Mouse (Mus musculus) bone marrow, adult 2 months (tissue): Measurements from ENCODE around the gene Ppm1a. TPM values are rescaled to one million over a fixed set of nuclear protein-coding genes. Genes with fewer than 3 reads are reported as not detected.
"Not testable (repeated sequence)": the region's sequence is repeated elsewhere in the genome, so short reads cannot be mapped to it uniquely, and the experiment has no call there.

ENCODE experiments used
- H3K27ac ChIP-seq: fragments of 200-500 bp; 2 replicates; pipeline ENCODE4 v1.5.1; 2012; ENCODE audit warnings: low read depth, mild to moderate bottlenecking, control low read depth, inconsistent platforms, low read length; ENCODE audit not compliant: control insufficient read depth, poor library complexity, insufficient read depth
- H3K4me1 ChIP-seq: fragments of 200-500 bp; 2 replicates; pipeline ENCODE4 v1.6.1; 2011; ENCODE audit warnings: low read length; ENCODE audit not compliant: control insufficient read depth, insufficient read depth
- H3K4me3 ChIP-seq: fragments of 200-500 bp; replicated peaks from 2 replicates; pipeline ENCODE3; 2011; ENCODE audit warnings: mild to moderate bottlenecking, low read depth, low read length, control low read depth; ENCODE audit not compliant: control insufficient read depth
- CTCF ChIP-seq: fragments of 200-500 bp; IDR thresholded peaks from 2 replicates; pipeline ENCODE4 v1.5.1; 2011; ENCODE audit warnings: low read length, control low read depth; ENCODE audit not compliant: control insufficient read depth, insufficient read depth
- POLR2A ChIP-seq: fragments of 200-500 bp; IDR thresholded peaks from 2 replicates; pipeline ENCODE4 v1.6.1; 2011; ENCODE audit warnings: low read depth, mild to moderate bottlenecking, control low read depth, low read length, borderline replicate concordance; ENCODE audit not compliant: control insufficient read depth
- WGBS: fragments of 180-500 bp; shearing (Covaris S2); methylation state at CpG from one replicate; pipeline ENCODE4 v1.1.7; 2018; 5-methylcytosine and 5-hydroxymethylcytosine counted together
- polyA plus RNA-seq: library from polyadenylated mRNA; stranded (reverse); fragments of >200 nt; gene quantifications from 2 replicates; pipeline ENCODE4 v1.2.4, GENCODE M21; 2011; ENCODE audit warnings: low replicate concordance; ENCODE audit not compliant: missing spikeins, insufficient read depth, insufficient read length

Ppm1a gene
- polyA plus RNA-seq, 1 experiment = 41.7 TPM

DNA sequence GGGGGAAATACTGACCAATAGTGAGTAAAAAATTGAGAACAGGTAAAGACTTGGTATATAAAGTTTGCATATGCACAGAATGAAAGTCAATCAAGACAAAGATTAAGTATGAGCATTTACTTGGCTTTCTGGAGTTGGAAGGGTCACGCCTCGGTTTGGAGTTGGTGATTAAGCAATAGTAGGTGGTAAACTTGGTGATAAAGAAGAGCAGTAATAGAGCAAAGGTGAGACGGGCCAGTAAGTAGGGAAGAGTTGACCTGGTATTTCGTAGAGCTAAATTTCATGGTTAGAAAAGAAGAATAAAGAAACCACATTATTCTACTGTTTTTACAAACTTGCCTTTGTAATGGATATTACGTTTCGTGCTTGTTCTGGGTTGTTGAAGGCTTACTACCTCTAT lies 10.6 kb downstream of the Ppm1a start:
- no peak overlapping the region for H3K4me3 ChIP-seq
- H3K4me1 ChIP-seq = peaks cover 3% of the 10 kb centered on the region
- 51% methylated on average over 6 of the region's 6 CpGs for WGBS
- TF ChIP-seq CTCF = no peak
- TF ChIP-seq POLR2A = no peak
- H3K27ac ChIP-seq = no peak overlapping the region

DNA sequence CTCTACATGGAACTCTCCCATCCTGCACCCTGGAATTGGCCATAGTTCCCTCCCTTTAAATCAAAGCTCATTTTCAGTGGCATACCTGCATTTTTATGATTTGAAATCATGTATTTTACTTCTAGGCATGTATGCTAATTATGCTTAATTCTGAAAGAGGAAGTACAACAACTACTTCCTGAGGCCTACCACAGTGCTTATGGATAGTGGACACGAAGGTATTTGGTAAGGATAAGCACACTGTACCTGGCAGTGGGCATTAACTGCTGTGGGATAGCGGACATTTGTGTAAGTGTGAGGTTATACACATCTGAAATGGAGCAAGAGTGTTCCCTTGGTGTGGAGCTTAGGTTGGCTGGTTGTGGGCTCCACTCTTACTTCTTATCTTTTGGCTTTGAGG lies 11.0 kb downstream of the Ppm1a start:
- no peak overlapping the region for H3K27ac ChIP-seq
- TF ChIP-seq POLR2A = no peak
- no peak for TF ChIP-seq CTCF
- 28% methylated on average over 2 of the region's 2 CpGs for WGBS
- no peak overlapping the region for H3K4me3 ChIP-seq
- H3K4me1 ChIP-seq = peaks cover 3% of the 10 kb centered on the region

DNA sequence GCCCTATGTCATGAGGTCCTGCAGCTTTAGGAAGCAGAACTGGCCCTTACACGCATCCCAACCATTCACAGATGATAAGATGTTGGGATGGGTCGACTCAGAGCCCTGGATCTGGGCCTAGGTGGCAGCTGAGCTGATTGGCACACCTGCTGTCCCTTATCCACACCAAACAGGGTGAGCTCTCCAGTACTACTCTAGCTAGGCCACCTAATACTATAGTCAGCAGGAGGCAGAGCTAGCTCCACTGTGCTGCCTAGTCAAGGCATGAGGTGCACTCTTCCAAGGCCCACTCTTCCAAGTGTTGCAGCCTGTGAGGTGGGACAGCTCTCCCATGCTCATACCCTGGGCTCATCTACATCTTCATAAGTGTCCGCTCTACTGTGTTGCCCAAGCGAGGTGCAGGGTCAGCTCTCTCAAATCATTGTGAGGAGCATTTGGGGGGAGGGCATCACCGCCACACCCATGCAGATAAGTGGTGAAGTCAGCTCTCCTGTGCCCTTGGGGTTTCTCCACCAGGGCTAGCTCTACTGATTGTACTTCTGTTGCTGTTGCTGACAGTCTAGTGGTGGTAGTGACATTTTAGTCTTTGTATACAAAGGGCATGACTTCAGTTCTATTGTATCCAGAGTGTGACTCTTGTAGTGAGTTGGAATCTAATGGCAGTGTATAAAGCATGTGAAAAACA lies 12.4 kb downstream of the Ppm1a start:
- Histone ChIP-seq H3K4me1 (peaks cover 3% of the 10 kb centered on the region), H3K27ac (no peak overlapping the region), H3K4me3 (no peak overlapping the region)
- 79% methylated on average over 5 of the region's 5 CpGs for WGBS
- TF ChIP-seq CTCF = no peak

DNA sequence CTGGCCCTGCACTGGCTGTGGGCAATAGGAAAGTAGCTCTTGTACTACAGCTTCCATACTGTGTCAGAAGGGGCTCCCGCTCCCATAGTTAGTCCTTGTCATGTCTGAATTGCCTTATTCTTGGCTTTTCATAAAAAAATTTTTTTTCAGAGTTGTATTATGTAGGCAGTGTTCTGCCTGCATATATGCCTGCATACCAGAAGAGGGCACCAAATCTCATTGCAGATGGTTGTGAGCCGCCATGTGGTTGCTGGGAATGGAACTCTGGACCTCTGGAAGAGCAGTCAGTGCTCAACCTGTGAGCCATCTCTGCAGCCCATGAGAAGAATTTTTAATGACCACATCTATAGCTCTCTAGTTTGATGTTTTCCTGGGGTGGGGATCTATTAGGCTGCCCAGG lies 13.9 kb downstream of the Ppm1a start:
- whole genome bisulfite sequencing = 87% methylated on average over 2 of the region's 2 CpGs
- Histone ChIP-seq H3K27ac (no peak overlapping the region), H3K4me1 (peaks cover 3% of the 10 kb centered on the region), H3K4me3 (no peak overlapping the region)
- TF ChIP-seq POLR2A = no peak
- peak; percentile 20; the same call in 1 of the 2 replicates for TF ChIP-seq CTCF

DNA sequence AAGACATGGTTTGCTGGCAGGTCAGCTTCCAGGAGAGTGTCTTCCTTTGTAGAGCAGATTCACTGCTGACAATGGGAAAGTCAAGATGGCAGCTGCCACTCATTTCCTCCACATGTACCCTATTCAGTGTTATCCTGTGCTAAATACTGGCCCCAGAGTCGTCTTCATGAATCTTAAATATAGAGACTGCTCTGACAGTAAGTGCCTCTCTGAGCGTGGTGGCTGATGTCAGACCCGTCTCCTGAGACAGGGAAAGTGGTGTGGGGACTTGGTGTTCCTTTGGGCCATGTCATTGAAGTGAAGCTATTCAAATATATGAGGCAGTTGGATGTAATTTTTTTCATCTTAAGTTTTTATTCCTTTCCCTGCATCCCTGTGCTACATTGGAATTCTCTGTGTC lies 14.5 kb downstream of the Ppm1a start:
- Histone ChIP-seq H3K4me1 (peaks cover 3% of the 10 kb centered on the region), H3K27ac (no peak overlapping the region), H3K4me3 (no peak overlapping the region)
- TF ChIP-seq POLR2A (no peak), CTCF (no peak)
- 86% methylated on average over 3 of the region's 3 CpGs for WGBS

DNA sequence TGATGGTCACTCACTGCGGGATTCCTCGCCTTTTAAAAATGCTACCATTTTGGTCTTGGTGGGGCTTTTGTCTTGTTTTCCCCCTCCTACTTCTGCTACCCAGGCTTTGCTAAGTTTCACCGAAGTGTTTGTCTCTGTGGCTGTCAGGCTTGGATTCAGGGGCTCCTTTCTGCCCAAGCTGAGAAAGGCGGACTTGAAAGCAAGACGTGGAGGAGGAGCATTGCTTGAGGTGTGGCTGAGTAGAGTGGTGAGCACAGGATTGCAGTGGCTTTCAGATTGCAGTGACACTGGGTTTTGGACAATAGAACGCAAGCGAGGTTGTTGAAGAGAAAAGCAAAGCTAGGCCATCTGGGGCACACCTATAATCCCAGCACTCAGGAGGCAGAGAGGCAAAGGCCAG lies 16.7 kb downstream of the Ppm1a start:
- no peak overlapping the region for H3K4me3 ChIP-seq
- H3K27ac ChIP-seq = no peak overlapping the region
- H3K4me1 ChIP-seq = peaks cover 2% of the 10 kb centered on the region; the same call in 1 of the 2 replicates
- WGBS = 88% methylated on average over 7 of the region's 7 CpGs
- TF ChIP-seq CTCF (no peak), POLR2A (no peak)

DNA sequence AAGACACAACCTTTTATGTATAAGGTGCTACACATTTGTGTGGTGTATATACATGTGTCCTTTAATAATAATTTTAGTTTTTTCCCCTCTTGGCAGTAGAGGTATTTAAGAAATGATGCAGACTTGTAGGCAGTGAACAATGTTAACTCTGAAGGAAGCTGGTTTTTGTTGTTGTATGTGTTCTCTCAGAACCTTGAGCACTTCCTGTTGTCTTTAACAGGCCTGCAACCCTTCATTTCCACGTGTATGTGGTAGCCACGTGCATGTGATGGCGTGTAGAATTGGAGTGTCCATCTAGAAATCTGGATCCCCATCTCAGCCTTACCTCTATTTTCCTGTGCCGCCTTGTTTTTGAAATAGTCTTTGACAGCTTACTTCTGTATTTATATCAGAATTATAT lies 20.0 kb downstream of the Ppm1a start:
- H3K4me3 ChIP-seq = no peak overlapping the region
- WGBS = 64% methylated on average over 4 of the region's 4 CpGs
- H3K27ac ChIP-seq = no peak overlapping the region
- H3K4me1 ChIP-seq = no peaks in the 10 kb centered on the region
- TF ChIP-seq POLR2A (no peak), CTCF (no peak)

DNA sequence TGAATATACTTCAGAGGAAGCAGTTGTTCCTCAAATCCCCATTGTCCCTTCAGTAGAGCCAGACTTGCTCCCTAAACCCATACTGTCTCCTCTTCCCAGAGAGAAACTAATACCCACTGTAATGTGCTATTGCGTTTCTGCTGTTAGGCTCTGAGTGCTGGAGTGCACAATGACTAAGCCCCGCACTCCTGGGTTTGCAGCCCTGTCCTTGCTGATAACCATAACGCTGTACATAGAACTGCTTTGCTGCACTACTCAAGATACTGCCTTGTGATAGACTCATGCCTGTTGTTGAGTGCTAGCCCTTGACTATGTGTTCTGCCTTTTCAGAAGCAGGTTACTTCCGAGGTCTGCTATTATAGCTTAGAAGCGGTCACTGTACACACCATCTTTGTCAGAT lies 22.9 kb downstream of the Ppm1a start:
- Histone ChIP-seq H3K27ac (no peak overlapping the region), H3K4me1 (no peaks in the 10 kb centered on the region), H3K4me3 (no peak overlapping the region)
- TF ChIP-seq CTCF = no peak
- TF ChIP-seq POLR2A = no peak
- WGBS = 60% methylated on average over 5 of the region's 5 CpGs

DNA sequence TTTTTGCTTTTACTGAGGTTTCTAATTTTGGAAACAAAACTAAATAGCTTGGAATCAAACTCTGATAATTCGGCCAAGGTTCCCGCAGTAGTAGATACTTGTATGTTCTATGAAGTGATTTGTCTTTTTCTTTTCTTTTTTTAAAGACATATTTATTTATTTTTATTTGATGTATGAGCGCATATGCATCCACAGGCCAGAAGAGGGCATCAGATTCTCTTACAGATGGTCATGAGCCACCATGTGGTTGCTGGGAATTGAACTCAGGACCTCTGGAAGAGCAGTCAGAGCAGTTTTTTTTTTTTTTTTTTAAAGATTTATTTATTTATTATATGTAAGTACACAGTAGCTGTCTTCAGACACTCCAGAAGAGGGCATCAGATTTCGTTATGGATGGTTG lies 25.5 kb downstream of the Ppm1a start:
- WGBS = 92% methylated on average over 4 of the region's 4 CpGs
- not testable (repeated sequence) for H3K4me1 ChIP-seq, H3K27ac ChIP-seq, H3K4me3 ChIP-seq
